Mouse (Mus musculus) kidney, postnatal 4 days (tissue): ENCODE results near the gene Jph4.
A peak's percentile ranks its signal among the peaks of the same experiment; 100 is the strongest.

Experiments used
- DNase-seq, 2 experiments: peaks; one replicate each; pipeline ENCODE4 v3.0.0; 2021; ENCODE audit warnings: mixed read lengths in 2 of 2

The Jph4 gene

DNA sequence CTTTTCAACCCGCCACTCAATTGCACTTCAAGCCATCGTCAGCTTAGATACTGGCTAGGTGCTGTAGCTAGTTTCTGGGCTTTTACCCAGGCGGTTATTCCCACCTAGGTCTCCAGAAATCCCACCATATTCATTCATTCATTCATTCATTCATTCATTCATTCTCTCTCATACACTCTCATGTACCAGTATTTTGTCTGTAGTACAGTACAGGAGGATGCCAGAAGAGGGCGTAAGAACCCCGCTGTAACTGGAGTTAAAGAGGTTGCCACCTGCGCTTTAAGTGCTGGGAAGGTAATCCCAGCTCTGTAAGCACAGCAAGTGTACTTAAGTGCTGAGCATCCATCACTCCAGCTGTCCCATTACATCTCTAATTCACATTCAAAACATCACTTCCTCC, 22.8 kb downstream of the Jph4 start:
- no peak for DNase-seq

DNA sequence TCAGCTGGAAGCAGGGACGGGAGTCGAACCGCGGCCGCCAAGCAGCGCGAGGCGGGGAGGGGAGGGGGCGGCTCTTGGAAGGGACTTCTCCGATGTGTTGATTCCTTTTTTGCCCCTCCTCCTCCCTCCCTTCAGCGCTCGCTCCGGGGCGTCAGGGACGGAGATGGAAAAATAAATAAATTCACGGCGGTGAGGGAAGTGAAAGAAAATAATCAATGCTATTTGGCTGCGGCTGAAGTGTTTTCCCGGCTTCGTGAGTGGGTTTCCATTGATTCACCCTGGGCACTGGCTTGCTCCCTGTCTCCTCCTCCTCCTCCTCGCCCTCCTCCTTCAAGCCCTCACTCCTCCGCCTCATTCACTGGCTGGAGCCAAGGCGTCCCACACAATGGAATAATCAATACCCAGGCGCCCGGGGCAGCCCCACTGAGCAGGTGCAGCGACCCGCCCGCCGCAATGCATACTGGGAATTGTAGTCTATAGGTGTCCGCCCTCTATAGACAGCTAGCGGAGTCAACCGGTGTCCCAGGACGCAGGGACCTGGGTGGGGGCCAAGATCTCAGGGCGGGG, 24.6 kb downstream of the Jph4 start, which contains the start of gene Zfhx2:
Gene Zfhx2, minus strand, starts transcription at position 314 of the 567 bp plus-strand sequence.
- peak; percentile 91 to 94 for DNase-seq

DNA sequence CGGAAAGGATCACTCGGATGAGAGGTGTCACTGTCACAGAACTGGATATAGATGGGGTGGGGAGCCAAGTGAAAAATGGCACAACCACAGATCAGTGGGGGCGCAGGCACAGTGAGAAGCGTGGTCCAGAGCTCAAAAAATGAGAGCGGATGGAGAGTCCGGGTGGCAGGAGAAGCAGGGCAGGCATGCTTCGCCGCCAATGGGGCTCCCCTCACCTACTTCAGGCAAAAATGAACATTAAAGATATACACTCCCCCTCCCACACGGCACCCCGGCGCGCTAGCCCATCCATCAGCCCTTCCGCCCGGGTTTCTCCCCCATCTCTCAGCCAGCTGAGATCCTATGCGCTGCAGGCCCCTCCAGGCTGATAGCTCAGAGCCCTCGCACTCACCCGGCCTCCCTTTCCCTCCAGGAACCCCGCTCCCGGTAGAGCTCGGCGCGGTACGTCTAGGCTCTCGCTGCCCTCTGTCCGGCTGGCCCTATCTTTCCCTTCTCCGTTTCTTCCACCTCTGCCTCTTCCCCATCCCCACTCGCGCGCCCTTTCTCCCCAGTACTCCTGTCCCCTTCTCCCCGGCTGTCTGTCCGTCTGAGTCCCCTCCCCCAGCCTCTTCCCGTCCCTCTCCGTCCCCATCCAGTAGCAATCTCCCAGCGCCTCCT, 25.4 kb downstream of the Jph4 start:
- DNase-seq, result peak; percentile 41 to 51

DNA sequence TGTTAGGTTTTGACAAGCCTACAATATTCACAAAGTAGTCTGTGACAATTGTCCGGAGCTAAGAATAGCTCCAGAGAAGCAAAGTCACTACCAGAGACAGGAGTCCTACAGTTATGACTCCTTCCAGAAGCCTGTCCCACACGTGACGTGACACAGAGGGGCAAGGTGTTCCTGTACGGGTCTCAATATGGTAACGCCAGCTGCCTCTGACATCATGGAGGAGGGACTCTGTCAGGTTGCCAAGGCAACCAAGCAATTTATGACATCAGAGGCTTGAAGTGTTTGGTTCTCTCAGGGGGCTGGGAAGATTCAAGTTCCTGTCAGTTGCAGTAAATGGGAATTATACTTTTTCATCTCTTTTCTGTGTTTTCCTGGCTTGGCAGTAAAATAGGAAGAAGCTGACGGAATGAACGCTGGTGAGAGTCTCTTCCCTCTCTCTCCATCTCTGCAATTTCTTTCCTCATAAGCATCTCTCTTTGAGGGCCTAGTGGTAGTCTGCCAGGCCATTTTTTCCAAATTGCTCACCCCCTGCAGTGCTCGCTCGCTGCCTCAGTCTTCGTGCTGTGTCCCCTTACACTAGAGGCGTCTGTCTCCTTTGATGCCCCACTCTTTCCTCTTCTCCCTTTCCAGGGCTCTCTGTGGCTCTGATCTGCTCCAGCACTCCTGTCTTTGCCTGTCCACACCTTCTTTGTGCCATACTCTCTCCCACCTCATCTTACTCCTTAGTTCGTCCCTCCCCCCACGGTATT, 27.4 kb downstream of the Jph4 start:
- no peak for DNase-seq

DNA sequence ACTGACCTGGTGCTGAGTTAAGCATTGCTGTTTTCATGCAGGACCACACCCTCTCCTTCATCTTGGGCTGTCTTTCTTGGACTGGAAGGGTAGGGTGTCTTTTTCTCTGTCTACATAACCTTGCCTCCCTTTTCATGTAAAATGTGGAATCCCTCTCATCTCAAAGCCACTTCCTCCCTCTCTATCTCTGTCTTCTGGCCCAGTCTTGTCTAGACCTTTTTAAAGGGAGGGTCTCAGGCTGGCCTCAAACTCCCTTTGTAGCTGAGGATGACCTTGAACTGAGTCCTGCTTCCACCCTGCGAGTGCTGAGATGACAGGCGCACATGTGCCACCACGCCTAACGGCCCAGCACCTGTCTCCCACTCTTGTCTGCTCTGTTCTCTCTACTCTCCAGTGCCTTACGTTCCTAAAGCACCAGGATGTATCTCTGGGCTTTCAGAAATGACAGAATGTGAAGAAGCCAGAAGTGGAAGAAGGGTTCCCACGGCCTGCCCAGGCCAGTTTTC, 30.7 kb downstream of the Jph4 start:
- no peak for DNase-seq

DNA sequence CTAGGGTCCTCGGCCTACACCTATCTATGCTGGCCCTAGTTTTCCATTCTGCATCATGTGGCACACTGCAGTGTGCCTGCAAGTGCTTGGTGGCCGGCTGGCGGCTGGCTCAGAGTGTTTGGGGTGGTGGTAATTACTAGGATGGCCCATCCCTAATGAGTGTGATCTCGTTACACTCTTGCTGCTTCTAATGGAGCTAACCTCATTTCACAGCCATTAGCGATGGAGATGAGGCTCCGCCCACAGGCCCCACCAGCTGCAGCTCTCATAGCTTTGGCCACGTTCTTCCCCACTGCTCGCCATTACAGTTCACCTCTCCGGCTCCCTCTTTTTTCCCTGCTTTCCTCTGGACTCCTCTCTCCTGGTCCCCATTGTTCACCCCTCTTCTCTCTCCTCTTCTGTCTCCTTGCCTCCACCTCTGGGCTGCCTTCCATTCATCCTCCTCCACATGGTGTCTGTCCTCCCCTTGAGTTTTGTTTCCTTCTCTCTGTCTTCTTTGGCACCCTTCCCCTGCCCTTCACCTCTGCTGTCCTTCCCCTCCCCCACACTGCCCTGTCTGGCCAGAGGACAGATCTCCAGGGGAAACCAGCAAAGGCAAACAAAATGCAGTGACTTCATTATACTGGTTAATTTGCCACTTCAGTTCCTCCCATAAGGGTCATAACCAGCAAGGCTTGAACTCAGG, 31.3 kb downstream of the Jph4 start:
- no peak for DNase-seq

DNA sequence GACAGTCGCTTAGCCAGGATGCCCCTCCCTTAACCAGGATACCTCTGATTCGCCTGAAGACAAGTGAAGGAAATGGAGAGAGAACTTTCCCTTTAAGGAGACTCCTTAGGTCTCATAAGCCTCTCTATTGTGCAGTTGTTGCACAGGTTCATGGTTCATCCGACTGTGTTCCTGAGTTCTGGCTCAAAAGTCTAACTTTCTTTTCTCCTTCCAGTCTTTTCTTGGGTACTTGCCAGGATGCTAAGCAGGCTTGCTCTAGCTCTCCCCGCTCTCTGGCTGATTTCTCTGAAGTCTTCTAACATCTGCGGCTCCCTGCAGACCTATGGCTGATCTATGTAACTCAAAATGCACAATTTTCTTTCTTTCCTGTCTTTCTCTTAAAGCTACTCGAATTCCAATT, 33.3 kb downstream of the Jph4 start:
- no peak for DNase-seq

DNA sequence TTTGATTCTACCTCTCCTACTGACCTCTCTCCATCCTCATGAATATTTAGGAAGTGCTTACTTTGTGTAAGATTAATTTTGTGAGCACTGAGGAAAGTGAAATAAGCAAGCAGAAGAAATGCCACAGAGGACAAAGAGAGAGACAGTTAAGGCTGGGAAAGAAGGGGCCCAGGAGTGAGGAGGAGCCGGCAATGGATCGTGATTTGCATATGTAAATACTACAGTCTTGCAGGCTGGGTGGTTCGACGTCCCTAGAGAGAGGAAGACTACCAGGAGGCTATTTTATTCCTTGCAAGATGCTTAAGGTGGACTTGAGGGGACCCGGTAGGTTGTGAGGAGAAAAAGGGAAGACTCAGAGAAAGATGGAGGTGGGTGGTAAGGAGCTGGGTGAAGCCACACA, 35.6 kb downstream of the Jph4 start:
- DNase-seq, result no peak

DNA sequence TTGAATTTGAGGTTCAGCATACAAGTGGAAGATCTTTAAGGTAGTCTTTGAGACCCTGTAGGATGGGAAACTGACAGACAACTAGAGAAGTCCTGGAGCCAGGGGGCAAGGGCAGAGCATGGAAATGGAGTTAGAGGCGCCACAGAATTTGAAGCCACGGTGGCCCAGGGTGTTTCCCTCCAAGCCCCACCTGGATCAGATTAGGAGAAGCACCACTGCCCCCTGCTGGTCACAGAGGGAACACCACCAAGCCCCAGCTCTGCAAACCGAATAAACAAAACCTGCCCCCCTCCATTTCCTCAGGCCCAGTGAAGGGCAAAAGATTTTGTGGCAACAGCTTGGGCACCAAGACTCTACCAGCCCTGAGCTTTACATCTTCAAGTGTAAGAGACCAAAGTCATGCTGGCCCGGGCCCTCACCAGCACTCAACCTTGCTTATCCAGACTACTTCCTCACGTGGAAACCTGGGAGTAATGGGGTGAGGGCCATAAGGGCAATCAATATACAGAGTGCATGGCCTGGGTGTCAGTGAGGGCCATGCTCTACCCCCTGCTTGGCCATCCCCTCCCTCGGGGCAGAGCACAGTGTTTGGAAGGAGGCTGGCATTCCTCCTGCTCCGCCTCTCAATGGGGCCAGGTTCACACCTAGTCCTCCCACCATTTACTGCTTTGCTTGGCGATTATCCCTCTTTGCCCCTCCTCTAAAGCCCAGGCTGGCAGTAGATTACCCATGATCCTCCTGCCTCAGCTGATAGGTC, 37.3 kb downstream of the Jph4 start:
- DNase-seq, result peak; percentile 84 to 87

DNA sequence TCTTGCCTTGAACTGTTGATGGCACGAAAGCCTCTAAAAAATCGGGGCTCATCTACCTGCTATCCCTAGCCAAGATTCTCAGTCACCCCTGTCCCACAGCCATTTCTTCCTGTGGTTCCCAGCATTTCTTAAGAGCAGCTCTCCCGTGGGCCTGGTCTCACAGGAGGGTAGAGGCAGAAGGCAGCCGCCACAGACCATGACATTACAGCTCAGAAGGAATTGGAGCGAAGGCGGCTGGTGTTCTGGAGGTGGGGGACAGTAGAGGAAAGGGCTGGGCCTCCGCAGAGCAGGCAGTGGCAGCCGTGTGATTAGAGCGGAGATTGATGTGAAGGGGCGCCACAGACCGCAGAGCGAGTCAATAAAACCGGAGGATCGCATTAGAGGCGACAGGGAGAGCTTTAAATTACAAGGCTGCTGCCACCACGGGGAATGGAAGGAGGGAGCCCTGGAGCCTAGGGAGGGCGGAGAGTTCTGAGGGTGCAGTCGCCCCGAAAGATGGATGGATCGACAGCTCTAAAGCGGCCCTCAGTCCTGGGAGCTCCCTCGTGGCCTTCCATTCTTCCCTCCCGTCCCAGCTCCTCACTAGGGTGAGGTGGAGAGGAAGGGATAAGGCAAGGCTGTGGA, 38.3 kb downstream of the Jph4 start:
- peak; percentile 34 to 50 for DNase-seq

DNA sequence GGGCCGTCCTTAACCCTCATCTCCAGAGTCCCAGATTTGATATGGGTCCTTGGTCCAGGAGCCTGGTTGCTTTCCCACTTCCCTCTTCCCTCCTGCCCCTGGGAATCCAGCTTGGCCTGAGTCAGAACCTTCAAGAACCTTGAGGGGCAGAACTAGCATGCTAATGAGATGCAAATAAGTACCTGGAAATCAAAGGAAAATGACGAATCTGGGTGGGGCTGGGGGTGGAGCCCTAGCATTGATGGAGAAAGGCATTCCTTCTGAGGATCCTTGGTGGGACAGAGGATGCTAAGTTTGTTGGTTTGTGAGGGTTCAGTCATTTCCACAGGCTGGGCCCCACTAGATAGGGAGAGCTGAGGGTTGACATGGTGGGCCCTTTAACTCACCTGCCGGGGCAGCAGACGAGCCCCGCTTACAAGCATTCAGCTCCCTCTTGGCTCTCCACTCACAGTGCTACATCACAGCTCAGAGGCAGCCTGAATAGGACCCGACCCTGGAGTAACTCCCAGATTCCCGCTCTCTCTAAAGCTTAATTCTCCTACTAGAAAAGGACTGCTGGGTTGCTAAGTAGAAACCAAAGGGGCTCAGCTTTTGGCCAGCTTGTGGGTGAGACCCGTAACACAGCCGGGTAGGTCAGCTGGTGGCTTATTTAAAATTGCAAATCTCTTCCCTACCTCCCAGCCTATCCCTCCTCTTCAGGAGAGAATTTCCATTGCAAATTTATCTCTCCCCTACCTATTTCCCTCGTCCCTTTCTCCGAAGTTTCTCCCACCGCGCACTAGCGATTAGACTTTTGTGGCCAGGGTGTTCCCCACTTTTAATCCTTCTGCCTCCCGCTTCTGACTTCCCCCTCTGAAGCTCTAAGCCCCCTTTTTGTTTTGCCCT, 39.0 kb downstream of the Jph4 start:
- DNase-seq, result no peak

DNA sequence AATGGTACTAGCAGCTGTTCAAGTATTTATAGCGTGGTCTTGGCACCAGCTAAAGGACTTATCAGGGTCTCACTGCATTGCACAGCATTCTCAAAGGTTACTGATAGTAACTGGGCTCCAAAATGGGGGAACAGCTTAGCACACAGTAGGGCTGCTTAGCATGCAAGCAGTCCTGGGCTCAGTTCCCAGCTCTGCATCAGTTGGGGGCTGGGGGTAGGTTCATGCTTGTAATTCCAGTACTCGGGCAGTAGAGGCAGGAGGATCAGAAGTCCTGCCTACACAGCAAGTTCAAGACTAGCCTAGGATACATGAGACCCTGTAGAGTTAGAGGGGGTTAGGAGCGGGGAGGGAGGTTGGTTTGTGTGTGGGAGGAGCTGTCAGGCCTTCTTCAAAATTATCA, 39.8 kb downstream of the Jph4 start:
- DNase-seq, result no peak

DNA sequence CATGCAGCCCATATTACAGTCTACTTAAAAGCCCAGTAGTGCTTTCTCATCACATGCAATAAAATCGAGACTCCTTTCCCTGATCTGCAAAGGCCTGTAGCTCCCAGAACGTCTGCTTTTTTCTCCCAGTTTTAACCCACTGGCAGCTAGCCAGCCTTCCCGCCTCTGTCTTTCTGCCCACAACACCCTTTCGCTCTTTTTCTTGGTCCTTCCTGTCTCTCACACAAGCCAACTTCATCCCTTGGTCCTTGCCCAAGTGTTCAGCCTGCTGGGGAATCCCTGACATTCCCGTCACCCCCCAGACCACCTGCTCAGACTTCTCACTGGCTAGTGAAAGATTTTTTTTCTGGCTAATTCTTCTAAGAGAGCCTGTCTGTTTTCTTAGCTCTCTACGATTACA, 40.5 kb downstream of the Jph4 start:
- DNase-seq, result peak; percentile 46 to 49

DNA sequence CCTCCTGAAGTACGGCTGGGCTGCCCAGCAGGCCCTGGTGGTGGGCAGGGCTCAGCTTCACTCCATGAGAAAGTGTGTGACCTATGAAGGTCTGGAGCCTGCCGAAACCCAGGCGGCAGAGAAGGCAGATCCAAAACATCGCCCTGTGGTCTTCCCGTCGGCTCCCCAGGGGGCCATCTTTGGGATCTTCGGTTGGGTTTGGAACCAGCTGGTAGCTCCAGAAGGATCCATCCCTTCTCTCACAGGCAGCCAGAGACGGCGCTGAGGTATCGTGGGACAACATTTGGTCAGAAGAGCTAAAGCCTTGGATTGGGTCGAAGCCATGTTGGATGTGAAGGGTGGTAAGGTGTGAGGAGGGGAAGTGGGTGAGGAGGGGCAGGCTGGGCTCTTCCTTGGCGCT, 42.3 kb downstream of the Jph4 start:
- DNase-seq, result no peak

DNA sequence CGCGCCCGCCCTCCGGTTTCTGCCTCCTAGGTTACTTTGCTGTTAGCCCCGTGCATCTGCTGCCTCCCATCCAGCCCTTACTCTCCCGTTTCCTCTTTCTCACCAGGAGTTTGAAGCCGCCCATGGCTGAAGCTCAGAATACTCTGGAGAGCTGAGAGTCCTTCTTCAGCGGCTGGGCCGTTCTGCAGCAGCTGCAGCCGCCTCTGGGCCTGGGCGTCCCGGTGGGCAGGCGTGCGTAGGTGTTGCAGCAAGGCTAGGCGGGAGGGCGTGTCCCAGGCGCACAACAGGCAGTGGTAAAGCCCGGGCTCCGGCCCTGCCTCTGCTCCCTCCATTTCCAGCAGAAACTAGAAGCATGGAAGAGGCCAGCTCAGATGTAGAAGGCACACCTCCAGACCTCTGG, 45.0 kb downstream of the Jph4 start:
- DNase-seq, result peak; percentile 45 to 63

DNA sequence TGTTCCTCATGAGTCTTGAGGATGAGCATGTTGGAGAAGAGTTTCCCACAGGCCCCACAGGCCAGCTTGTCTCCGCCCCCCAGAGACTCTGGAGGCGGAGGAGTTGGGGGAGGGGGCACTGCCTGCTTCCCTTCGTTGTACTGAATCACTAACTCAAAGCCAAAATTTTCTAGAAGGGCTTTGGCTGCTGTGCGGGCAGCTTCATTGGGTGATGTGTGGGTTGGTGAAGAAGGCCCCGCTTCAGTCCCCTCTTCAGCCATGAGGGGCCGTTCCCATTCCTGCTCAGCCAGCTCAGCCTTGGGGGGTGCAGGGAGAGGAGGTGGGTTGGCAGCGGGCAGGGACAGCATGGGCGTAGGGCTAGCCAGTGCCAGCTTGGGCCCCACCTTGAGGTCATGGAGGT, 50.7 kb downstream of the Jph4 start:
- no peak for DNase-seq

DNA sequence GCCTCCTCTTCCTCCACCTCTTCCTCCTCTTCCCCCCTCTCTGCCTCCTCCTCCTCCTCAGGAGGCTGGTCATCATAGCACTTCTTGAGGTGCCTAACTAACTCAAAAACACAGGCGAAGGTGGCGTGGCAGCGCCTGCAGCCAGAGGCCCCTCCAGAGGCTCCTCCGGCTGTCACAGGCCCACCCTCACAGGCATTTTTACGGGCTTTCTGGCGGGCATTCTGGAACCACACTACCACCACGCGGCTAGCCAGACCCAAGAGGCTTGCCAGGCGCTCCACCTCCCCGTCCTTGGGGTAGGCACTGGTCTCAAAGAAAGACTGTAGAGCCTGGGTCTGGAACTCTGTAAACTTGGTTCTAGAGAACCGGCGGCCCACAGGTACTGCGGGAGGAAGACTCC, 51.3 kb downstream of the Jph4 start:
- DNase-seq, result no peak

DNA sequence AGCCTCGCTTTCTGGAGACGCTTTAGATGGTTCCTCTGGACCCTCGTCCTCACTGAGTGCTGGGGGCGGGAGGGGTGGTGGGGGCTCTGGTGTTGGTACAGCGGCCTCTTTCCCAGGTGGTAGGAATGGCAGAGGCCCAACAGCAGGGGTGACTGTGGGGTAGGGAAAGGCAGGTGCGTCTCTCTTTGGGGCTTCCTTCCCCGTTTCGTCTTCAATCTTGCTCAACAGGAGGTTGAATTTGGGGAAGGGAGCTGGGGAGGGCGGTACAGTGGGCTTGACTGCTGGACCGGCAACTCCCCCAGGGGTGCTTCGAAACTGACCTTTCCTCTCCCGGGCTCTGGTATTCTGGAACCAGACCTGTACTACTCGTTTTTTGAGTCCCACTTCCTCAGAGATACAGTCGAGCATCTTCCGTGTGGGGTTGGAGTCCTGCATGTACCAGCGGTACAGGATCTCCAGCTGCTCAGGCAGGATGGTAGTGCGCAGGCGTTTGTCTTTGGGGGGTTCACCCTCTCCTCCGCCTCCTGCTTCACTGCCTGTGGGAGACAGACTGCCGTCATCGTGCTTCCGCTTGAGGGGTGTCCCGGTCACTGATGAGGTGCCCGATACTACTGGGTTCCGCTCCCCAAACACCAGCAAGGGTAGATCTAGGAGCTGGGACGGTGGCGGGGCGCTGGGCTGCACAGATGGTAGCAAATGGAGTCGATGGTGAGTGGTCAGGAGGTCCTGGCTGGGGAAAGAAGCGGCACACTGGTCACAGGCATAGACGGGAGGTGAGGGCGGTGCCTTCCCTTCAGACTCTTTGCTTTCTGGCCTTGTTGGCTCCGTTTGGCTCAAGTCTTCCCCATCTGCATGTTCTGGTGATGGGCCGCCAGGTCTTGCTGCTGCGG, 52.0 kb downstream of the Jph4 start:
- no peak for DNase-seq

DNA sequence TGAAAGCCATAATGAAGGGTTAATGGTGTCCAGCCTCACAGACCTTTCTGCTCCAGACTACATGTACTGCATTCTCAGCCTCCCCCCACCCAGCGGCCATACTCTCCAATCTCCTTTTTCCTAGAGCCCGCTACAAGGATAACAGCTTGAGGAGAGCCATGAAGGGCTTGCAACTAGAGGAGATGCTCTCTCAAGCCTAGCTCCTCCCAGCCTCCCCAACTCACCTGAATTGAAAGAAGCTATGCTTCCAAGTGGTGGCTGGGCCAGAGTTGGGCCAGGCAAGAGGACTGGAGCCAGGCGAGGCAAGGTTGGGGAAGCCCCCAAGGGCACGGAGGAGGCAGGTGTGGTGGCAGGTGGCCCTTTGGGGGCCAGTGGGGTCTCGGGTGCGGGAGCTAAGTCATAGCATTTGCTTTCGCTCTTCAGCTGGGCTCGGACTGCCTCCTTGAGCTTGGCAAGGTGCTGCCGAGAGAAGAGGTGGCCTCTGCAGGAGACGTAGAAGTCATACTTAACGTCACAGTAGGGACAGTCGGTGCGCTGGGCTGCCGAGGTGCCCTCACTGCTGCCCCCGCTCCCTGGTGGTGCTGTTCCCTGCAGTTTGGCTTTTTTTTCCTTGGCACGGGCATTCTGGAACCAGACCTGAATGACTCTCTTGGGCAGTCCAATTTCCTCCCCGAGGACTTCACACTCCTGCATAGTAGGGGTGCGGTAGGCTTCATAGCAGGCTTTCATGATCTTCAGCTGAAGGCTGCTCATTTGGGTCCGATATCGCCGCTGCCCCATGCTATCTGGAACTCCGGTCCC, 53.0 kb downstream of the Jph4 start:
- DNase-seq, result no peak
